Mouse (Mus musculus) liver, embryonic 14.5 days (tissue): ENCODE results near the gene Stambpl1. TPM values are rescaled to one million over a fixed set of nuclear protein-coding genes. Genes with fewer than 3 reads are reported as not detected.

Experiments
- ATAC-seq: fragments of 200-750 bp; cut with Nextera tagmentation; 2 replicates; pipeline ENCODE4 v1.8.0; 2017; ENCODE audit warnings: moderate number of reproducible peaks, mild to moderate bottlenecking, moderate library complexity; ENCODE audit not compliant: insufficient read depth
- DNase-seq, 3 experiments: peaks; one replicate each; pipeline ENCODE4 v3.0.0-alpha.2; 2012 to 2013; ENCODE audit warnings: low read depth in 3 of 3, low spot score in 3 of 3
- H3K27ac ChIP-seq: fragments of 300-500 bp; sonication (generic); 2 replicates; pipeline ENCODE4 v1.5.1; 2014; ENCODE audit warnings: moderate library complexity, mild to moderate bottlenecking, control low read depth, inconsistent platforms
- H3K27me3 ChIP-seq: fragments of 300-500 bp; sonication (generic); 2 replicates; pipeline ENCODE4 v1.6.1; 2014; ENCODE audit warnings: mild to moderate bottlenecking, low read length, moderate library complexity; ENCODE audit not compliant: control insufficient read depth, insufficient read depth
- H3K36me3 ChIP-seq: fragments of 300-500 bp; sonication (generic); replicated peaks from 2 replicates; pipeline ENCODE4 v1.6.1; 2014; ENCODE audit warnings: low read depth; ENCODE audit not compliant: control insufficient read depth, insufficient read depth
- H3K4me1 ChIP-seq, 2 experiments: fragments of 200-500 bp in 1 of 2; fragments of 300-500 bp in 1 of 2; sonication (generic) in 1 of 2; replicated peaks; 2 replicates each; pipeline ENCODE4 v1.6.1; 2012 to 2014; ENCODE audit warnings: antibody characterized with exemption in 1 of 2, inconsistent platforms in 1 of 2, low read length in 1 of 2; ENCODE audit not compliant: control insufficient read depth in 2 of 2, insufficient read depth in 2 of 2
- H3K4me2 ChIP-seq: fragments of 300-500 bp; sonication (generic); 2 replicates; pipeline ENCODE4 v1.6.1; 2014; ENCODE audit warnings: low read depth, mild to moderate bottlenecking, control low read depth, moderate library complexity
- H3K4me3 ChIP-seq, 2 experiments: fragments of 200-500 bp in 1 of 2; fragments of 300-500 bp in 1 of 2; sonication (generic) in 1 of 2; 2 replicates each; pipeline ENCODE4 v1.5.1; 2012 to 2014; ENCODE audit warnings: low read depth in 2 of 2, low read length in 2 of 2, mild to moderate bottlenecking in 2 of 2, control low read depth in 1 of 2, inconsistent platforms in 1 of 2, moderate library complexity in 1 of 2; ENCODE audit not compliant: insufficient read depth in 1 of 2
- H3K9ac ChIP-seq: fragments of 300-500 bp; sonication (generic); replicated peaks from 2 replicates; pipeline ENCODE4 v1.6.1; 2014; ENCODE audit warnings: mild to moderate bottlenecking, control low read depth, moderate library complexity
- H3K9me3 ChIP-seq: fragments of 300-500 bp; sonication (generic); 2 replicates; pipeline ENCODE4 v1.6.1; 2016; ENCODE audit warnings: low read length, mixed read lengths; ENCODE audit not compliant: control insufficient read depth
- CTCF ChIP-seq: IDR thresholded peaks from 2 replicates; pipeline ENCODE4 v1.5.1; 2016; ENCODE audit warnings: antibody characterized with exemption, low read depth, control low read depth
- EP300 ChIP-seq: IDR thresholded peaks from 2 replicates; pipeline ENCODE4 v1.6.1; 2016; ENCODE audit warnings: antibody characterized with exemption, low read depth
- WGBS: fragments of 180-500 bp; shearing (Covaris S2); extraction: QIAGEN DNeasy Blood & Tissue Kit; methylation state at CpG from one replicate; pipeline ENCODE4 v1.1.7; 2014; ENCODE audit not compliant: insufficient replicate concordance; 5-methylcytosine and 5-hydroxymethylcytosine counted together
- polyA plus RNA-seq, 2 experiments: library from polyadenylated mRNA; depleted of rRNA in 1 of 2; stranded (reverse) in 1 of 2; unstranded in 1 of 2; fragments of >200 nt; fragmentation: Nextera tagmentation in 1 of 2; extraction: Ambion mirVana in 1 of 2; gene quantifications; 2 replicates each; pipeline versions ENCODE4 v1.2.1 to v1.2.3; 2012 to 2014

Gene Stambpl1
- polyA plus RNA-seq, 2 experiments = 1.8 to 2.4 TPM

DNA sequence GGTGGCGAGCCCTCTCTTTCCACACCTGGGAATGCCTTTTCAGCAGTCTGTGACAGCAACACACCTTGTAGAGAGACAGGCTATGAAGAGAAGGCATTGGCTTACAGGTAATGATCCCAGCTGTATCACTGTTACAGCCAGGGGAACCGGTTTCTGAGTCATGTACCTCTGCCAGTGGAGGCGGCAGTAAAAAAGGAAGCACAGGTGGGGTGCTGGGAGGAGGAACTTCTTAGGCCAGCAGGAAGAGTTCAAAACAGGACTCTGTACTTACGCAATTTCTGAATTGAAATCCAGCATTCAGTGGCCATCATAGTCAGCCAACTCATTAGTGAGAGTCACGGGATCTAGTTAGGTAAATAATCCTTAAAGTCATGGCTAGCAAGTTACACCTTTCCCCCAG lies 26.1 kb upstream of the Stambpl1 start, which contains the start of gene Ankrd22:
TSS of gene Ankrd22 (minus strand) at position 163 of the 400 bp plus-strand sequence.
- Histone ChIP-seq H3K9ac (no peak within 1 kb of the TSS), H3K27ac (no peak within 1 kb of the TSS), H3K4me2 (no peak within 1 kb of the TSS), H3K27me3 (no peaks in the 10 kb centered on the region), H3K4me1 (no peaks in the 10 kb centered on the region), H3K36me3 (no peaks in the 10 kb centered on the region), H3K4me3 (no peak within 1 kb of the TSS), H3K9me3 (no peaks in the 10 kb centered on the region)
- TF ChIP-seq CTCF (no peak), EP300 (no peak)
- no peak for DNase-seq
- ATAC-seq = no peak
- 35% methylated on average over 5 of the region's 5 CpGs for WGBS

DNA sequence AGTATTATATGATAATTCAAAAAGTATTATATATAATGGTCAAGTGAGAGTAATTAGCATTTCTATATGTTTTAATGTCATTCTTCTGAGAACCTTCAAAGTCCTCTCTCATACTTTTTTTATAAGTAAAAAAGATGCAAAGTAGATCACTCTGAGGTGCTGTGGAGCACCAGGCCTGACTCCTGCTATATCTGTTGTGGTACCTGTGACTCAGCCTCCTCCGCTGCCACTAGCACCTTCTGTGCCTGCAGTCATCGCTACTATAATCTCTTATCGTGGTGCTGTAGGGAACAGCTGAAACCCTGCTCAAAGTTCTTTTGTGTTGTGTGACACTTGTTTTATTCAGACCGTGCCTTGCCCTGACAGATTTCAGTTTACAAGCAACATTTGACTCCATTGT lies 25.6 kb upstream of the Stambpl1 start:
- DNase-seq (no peak), ATAC-seq (no peak)
- H3K9ac ChIP-seq = no peak overlapping the region
- 68% methylated on average over 4 of the region's 4 CpGs for WGBS
- no peaks in the 10 kb centered on the region for H3K27me3 ChIP-seq
- no peaks in the 10 kb centered on the region for H3K4me1 ChIP-seq
- no peak overlapping the region for H3K4me2 ChIP-seq
- no peaks in the 10 kb centered on the region for H3K9me3 ChIP-seq
- TF ChIP-seq CTCF (no peak), EP300 (no peak)
- H3K36me3 ChIP-seq = no peaks in the 10 kb centered on the region
- no peak overlapping the region for H3K27ac ChIP-seq
- no peak overlapping the region for H3K4me3 ChIP-seq

DNA sequence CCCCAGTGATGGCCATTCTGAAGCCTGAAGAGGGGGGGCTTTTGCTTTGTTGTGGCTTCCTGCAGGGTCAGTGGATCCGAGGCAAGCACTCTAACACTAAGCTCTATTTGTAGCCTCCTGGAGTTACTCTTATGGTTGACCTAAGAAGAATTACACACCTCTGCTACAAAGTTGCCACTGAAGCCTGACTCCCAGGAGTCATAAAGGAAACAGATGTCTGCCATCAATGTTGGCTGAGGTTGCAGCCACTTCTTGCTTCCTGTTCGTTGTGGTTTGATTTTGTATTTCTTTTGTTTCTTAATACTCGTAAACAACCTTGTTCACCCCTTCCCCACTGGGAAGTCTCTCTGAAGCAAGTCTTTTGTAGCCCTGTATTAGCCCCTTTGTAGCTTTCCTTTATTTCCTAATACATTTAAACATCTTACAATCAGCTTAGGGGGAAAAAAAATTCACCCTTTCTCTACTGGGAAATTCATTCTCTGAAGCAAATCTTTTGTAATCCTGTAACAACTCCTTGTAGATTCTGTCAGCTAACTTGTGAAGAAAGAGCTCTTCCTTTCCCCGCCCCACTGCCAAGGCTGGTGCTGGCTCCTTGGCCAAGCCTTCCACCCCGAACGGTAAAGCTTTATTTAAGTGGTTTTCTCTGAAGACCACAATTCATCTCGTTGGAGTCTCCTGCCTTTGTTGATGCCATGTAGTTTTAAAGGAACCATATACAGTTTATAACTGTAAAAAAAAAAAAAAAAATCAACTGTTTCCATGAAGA lies 23.9 kb upstream of the Stambpl1 start:
- H3K4me2 ChIP-seq = no peak overlapping the region
- no peak overlapping the region for H3K4me3 ChIP-seq
- TF ChIP-seq CTCF (no peak), EP300 (no peak)
- no peak overlapping the region for H3K9ac ChIP-seq
- WGBS = 20% methylated on average over 7 of the region's 7 CpGs
- no peaks in the 10 kb centered on the region for H3K4me1 ChIP-seq
- H3K27ac ChIP-seq = no peak overlapping the region
- no peak for ATAC-seq
- no peak for DNase-seq
- H3K27me3 ChIP-seq = no peaks in the 10 kb centered on the region
- H3K36me3 ChIP-seq = no peaks in the 10 kb centered on the region
- H3K9me3 ChIP-seq = no peaks in the 10 kb centered on the region

DNA sequence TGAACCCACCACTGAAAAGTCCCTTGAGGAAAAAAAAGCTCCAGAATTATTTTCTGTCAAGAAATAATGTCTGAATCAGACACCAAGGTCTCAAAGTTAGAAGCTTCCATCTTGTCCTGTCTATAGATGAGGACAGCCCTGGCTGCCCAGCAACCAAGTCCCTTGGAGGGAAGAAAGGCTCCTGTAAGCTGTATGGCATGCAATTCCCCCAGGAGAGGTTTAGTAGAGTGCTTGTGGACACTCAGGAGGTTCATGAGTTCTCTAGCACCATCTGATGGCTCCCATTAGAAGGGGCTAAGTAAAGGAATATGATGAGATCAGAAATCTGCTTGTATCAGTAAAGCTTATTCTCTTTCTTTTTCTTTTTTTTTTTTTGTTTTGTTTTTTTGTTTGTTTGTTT lies 22.9 kb upstream of the Stambpl1 start:
- Histone ChIP-seq H3K27ac (no peak overlapping the region), H3K36me3 (no peaks in the 10 kb centered on the region), H3K4me3 (no peak overlapping the region), H3K9me3 (no peaks in the 10 kb centered on the region), H3K4me2 (no peak overlapping the region), H3K27me3 (no peaks in the 10 kb centered on the region), H3K9ac (no peak overlapping the region), H3K4me1 (no peaks in the 10 kb centered on the region)
- ATAC-seq (no peak), DNase-seq (no peak)
- TF ChIP-seq CTCF = no peak
- no peak for TF ChIP-seq EP300

DNA sequence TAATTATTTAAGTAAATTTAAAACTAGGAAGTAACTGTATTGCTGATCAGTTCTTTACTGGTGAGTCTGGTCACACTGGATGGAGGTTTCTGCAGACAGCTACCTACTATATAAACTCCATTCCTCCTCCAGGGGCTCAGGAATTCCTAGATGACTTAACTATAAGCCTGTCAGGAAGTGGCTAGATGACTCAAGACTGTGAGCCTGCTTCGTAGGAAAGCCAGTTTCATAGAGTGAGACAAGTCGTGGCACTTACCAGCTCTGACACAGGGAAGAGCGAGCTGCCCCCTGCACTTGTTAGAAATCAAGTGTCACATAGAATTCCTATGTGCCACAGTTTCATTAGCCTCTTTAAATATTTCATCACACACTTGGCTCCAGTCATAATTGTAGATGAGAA lies 20.9 kb upstream of the Stambpl1 start:
- Histone ChIP-seq H3K9me3 (no peaks in the 10 kb centered on the region), H3K4me1 (no peaks in the 10 kb centered on the region), H3K27me3 (no peaks in the 10 kb centered on the region), H3K36me3 (no peaks in the 10 kb centered on the region), H3K4me3 (no peak overlapping the region), H3K4me2 (no peak overlapping the region), H3K9ac (no peak overlapping the region), H3K27ac (no peak overlapping the region)
- no peak for DNase-seq
- no peak for TF ChIP-seq CTCF
- TF ChIP-seq EP300 = no peak
- 32% methylated on average over 3 of the region's 3 CpGs for WGBS
- no peak for ATAC-seq
